Mouse (Mus musculus): ENCODE measurements around the gene Apopt1.

DNA sequence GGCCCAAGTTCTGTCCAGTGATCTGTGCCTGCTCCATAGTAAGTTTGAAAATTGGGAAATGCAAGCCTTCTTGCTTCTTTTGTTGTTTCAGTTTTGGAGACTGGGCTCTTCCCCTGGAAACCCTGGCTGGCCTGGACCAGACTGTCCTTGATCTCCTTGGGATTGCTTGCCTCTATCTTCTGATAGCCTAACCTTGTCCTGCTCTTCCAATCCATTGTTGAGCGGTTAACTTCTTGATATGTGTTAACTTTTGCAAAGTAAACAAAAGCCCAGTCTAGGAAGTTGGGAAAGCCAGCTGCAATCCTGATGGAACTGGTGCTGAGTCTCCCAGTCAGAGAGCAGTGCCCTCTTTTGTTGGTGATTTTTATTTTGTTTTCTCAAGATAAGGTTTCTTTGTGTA is 14.9 kb downstream of the Apopt1 start:
- no peak for TF ChIP-seq E2F4 (IDR thresholded peaks at IDR 0.05; ENCODE audit: insufficient read depth)
- TF ChIP-seq POLR2A (IDR thresholded peaks at IDR 0.05; ENCODE audit: insufficient read length, low read depth): no peak
- no peak for TF ChIP-seq MYOD1 (IDR thresholded peaks at IDR 0.05; ENCODE audit: control insufficient read depth in 1 of 3, insufficient read length in 2 of 3, low read depth in 2 of 3)
- TF ChIP-seq TCF12 (IDR thresholded peaks at IDR 0.05; ENCODE audit: insufficient read depth, poor library complexity, severe bottlenecking): no peak
- TF ChIP-seq MAX (IDR thresholded peaks at IDR 0.05; ENCODE audit: low read depth): no peak
- no peak for TF ChIP-seq MYOG (IDR thresholded peaks at IDR 0.05; ENCODE audit: control insufficient read depth in 1 of 3, insufficient read depth in 1 of 3, insufficient read length in 2 of 3, low read depth in 2 of 3)
- no peak for TF ChIP-seq SRF (IDR thresholded peaks at IDR 0.05; ENCODE audit: control insufficient read depth, insufficient read length, low read depth)
- no peak for TF ChIP-seq TCF3 (IDR thresholded peaks at IDR 0.05; ENCODE audit: insufficient read length, low read depth)
- no peak for TF ChIP-seq CEBPB (IDR thresholded peaks at IDR 0.05; ENCODE audit: insufficient read depth, poor library complexity, severe bottlenecking)
- TF ChIP-seq POLR2AphosphoS2 (IDR thresholded peaks at IDR 0.05; ENCODE audit: insufficient read length, low read depth): no peak
- TF ChIP-seq USF1 (IDR thresholded peaks at IDR 0.05; ENCODE audit: low read depth): no peak
- TF ChIP-seq REST (IDR thresholded peaks at IDR 0.05; ENCODE audit: insufficient read depth, insufficient read length): no peak

Data from myocyte (in vitro differentiated cells).